Mouse (Mus musculus): Measurements from ENCODE around the gene Gjb2.

DNA sequence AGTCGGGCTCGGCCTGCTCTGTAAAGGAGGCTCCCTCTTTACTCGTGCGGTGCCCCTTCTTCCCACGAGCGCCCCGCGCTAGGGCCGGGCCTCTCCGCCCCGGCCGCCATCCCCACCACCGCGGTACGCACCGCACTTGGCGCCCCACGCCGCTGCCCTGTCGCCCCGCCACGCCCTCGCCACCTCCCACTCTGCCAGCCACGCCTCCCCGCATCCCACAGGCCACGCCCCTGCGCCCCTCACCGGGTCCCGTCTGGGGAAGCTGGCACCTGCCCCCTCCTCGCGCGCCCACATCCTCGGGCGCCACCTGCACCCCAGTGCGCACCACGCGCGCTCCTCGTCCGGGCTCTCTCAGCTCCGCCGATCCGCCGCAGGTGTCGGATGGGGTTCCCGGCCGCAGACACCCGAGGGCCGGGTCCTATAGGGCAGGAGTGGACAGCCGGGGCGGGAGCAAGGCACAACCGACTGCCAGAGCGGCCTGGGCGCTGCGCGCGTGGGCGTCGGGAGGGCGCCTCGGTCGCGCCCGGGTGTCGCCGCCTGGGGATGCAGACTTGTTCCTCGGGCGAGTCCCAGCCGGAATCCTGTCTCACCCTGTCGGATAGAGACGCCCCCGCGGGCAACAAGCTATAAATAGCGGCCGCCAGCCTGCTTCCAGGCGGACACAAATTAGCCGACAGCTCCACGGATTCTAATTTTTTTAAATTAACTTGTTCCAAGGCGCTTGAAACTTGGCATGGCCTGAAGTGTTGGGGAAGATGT lies 46.8 kb downstream of the Gjb2 start, which contains the start of gene Gja3:
- no peak for TF ChIP-seq CTCF (conservative IDR thresholded peaks at IDR 0.05; ENCODE audit: low read length)
- TF ChIP-seq NANOG (IDR thresholded peaks at IDR 0.05; ENCODE audit: borderline replicate concordance, low read length), result no peak

All from E14TG2a.4 (cell line).